Mouse (Mus musculus) layer of hippocampus, adult 2 months (tissue): Measurements from ENCODE around the gene Sox5. TPM values are rescaled to one million over a fixed set of nuclear protein-coding genes. Genes with fewer than 3 reads are reported as not detected.

Experiments
- DNase-seq, 2 experiments: peaks; one replicate each; pipeline ENCODE4 v3.0.0; 2022; ENCODE audit warnings: low spot score in 2 of 2
- H3K27ac ChIP-seq: fragments of 200-600 bp; 2 replicates; pipeline ENCODE4 v1.8.1; 2022
- H3K4me3 ChIP-seq: fragments of 200-600 bp; 2 replicates; pipeline ENCODE4 v1.8.1; 2022; ENCODE audit warnings: mild to moderate bottlenecking
- CTCF ChIP-seq: fragments of 200-600 bp; conservative IDR thresholded peaks from 2 replicates; pipeline ENCODE4 v1.8.1; 2022; ENCODE audit warnings: antibody characterized with exemption, mild to moderate bottlenecking, moderate library complexity
- total RNA-seq, 2 experiments: library from RNA; stranded (reverse); gene quantifications; 2 replicates each; pipeline ENCODE4 v1.2.3; 2021

The Sox5 gene
- total RNA-seq, 2 experiments from 2014 or later, result 36.8 to 42.0 TPM

DNA sequence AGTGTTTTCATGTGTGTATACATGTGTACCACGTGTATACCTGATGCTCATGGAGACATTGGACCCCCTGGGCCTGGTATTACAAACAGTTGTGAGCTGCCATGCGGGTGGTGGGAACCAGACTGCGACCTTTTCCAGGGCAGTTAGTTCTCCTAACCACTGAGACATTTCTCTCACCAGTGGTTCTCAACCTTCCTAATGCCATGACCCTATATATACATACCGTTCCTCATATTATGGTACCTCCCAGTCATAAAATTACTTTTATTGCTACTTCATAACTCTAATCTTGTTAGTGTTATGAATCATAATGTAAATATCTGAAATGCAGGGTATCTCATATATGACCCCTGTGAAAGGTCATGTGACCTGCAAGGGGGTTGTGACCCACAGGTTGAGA is 644.9 kb downstream of the Sox5 start:
- H3K27ac ChIP-seq, result no peak overlapping the region

DNA sequence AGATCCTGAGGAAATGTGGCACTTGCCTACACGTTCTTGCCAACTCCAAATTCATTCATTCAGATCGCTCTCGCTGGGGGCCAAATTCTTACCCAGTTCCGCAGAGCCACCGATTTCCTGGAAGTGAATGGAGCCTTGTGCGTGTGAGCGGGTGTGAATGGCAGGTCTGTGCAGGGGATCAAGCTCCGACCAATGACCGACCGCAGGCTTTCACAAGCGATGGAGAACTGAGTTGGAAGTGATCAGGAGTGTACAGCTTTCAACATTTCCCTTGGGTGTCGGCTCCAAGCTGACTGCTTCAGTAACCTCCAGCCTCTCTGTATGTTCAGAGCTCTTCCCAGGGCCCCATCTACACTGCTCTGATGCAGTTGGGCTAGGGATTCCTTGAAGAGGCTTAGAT is 651.9 kb downstream of the Sox5 start:
- no peak for TF ChIP-seq CTCF
- Histone ChIP-seq H3K27ac (no peak overlapping the region), H3K4me3 (no peak overlapping the region)
- DNase-seq, result no peak

More for the DNA sequence above, 644.9 kb downstream of the Sox5 start:
- DNase-seq, result no peak
- no peak for TF ChIP-seq CTCF
- H3K4me3 ChIP-seq, result no peak overlapping the region

GRCm38 (mm10) chr6:144119961-144120360 is 661.8 kb downstream of the Sox5 start:
- no peak overlapping the region for H3K4me3 ChIP-seq
- DNase-seq, result no peak
- no peak for TF ChIP-seq CTCF
- H3K27ac ChIP-seq, result no peak overlapping the region

DNA sequence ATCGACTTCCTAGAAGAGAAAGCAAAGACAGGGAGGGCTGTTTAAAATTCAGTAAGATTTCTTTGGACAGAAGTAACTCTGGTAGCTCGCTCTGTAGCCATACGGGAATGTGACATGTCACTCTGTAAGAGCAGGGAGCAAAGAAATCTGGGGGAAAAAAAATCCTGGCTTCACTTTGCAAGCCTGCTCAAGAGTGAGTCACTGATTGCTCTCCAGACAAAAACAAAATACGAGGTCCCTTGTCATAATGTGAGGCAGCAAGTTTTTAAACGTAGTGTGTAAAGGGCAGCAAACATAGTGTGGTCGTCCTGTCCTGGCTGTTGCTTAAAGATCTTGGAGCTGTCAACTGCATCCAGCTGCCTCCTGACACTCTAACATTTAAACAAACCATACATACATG is 665.1 kb downstream of the Sox5 start:
- DNase-seq, result no peak
- no peak for TF ChIP-seq CTCF

GRCm38 (mm10) chr6:144111561-144111960 is 670.2 kb downstream of the Sox5 start:
- H3K27ac ChIP-seq, result no peak overlapping the region
- no peak for DNase-seq
- H3K4me3 ChIP-seq, result no peak overlapping the region
- no peak for TF ChIP-seq CTCF

More for the DNA sequence above, 665.1 kb downstream of the Sox5 start:
- Histone ChIP-seq H3K27ac (no peak overlapping the region), H3K4me3 (no peak overlapping the region)

DNA sequence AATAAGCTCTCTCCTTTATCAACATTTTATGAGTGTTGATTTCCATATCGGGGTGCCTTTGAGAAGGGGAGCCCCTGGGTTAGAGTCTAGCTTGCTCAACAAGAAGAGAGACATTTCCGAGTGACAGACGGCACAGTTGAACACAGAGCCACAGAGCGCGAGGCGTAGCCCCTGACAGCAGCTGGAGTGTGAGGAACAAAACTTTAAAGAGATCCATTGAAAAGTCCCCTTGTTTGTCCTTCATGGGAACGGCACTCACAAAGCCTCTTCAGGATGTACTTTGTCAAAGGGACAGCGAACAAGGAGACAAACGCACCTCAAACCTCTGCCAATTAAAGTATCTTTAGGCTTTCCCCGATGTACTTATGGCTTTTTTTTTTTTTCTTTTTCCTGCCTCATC is 674.9 kb downstream of the Sox5 start:
- DNase-seq, result no peak
- H3K4me3 ChIP-seq, result no peak overlapping the region
- H3K27ac ChIP-seq, result no peak overlapping the region
- no peak for TF ChIP-seq CTCF

DNA sequence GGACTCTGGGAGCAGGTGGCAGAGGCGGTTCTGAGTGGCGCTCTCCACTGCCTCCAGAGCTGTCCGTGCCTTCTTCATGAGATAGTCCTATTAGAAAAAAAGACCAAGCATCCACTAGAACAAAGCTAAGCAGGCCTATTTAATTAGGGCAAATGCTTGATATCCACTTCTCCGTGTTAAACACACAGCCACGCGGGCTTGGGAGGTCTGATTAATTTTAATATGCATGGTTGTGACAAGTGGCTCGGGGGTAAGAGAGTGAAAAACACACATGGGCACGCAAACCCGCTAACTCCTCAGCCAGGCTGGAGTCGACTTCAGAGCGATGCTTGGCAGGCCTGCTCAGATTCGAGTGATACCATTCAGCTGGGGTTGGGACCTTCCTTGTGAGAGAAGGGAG is 676.1 kb downstream of the Sox5 start:
- Histone ChIP-seq H3K27ac (no peak overlapping the region), H3K4me3 (no peak overlapping the region)
- no peak for DNase-seq
- TF ChIP-seq CTCF, result no peak

- H3K4me3 ChIP-seq, result no peak overlapping the region
- no peak for TF ChIP-seq CTCF
- no peak for DNase-seq
- H3K27ac ChIP-seq, result no peak overlapping the region
Measured at GRCm38 (mm10) chr6:144103612-144104011, 678.2 kb downstream of the Sox5 start.

- H3K4me3 ChIP-seq, result no peak overlapping the region
Measured at GRCm38 (mm10) chr6:144100852-144101251, 680.9 kb downstream of the Sox5 start.

GRCm38 (mm10) chr6:144098119-144098518 is 683.7 kb downstream of the Sox5 start:
- H3K27ac ChIP-seq, result peak overlapping the region; percentile 43; the same call in 1 of the 2 replicates
- no peak overlapping the region for H3K4me3 ChIP-seq

More at GRCm38 (mm10) chr6:144100852-144101251, 680.9 kb downstream of the Sox5 start:
- TF ChIP-seq CTCF, result no peak
- DNase-seq, result no peak
- no peak overlapping the region for H3K27ac ChIP-seq

GRCm38 (mm10) chr6:144088256-144088655 is 693.5 kb downstream of the Sox5 start:
- H3K27ac ChIP-seq, result no peak overlapping the region
- DNase-seq, result no peak
- TF ChIP-seq CTCF, result no peak
- no peak overlapping the region for H3K4me3 ChIP-seq

More at GRCm38 (mm10) chr6:144098119-144098518, 683.7 kb downstream of the Sox5 start:
- no peak for TF ChIP-seq CTCF
- peak; percentile 31 to 61 for DNase-seq

GRCm38 (mm10) chr6:144086096-144086810 is 695.5 kb downstream of the Sox5 start:
- DNase-seq, result no peak
- no peak overlapping the region for H3K4me3 ChIP-seq
- H3K27ac ChIP-seq, result no peak overlapping the region
- TF ChIP-seq CTCF, result no peak

- Histone ChIP-seq H3K4me3 (no peak overlapping the region), H3K27ac (no peak overlapping the region)
- DNase-seq, result no peak
- TF ChIP-seq CTCF, result no peak
Measured at GRCm38 (mm10) chr6:144082297-144082696, 699.5 kb downstream of the Sox5 start.

DNA sequence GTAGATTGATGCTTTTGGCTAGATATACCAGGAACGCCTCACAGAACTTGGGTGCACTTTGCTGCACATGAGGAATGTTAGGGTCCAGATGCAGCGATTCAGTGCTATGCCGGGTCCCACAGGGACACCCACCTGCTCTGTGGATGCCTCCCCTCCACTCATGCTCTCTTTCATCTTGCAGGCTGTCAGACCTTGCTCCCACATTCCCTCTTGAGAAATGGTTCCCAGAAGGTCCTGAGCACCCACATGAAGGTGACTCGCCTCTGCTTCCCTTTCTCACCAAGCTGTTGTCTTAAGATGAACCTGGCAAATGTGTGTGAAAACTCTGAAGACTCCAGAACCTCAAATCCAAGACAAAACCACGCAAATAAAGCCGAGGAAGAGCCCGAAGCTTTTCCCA is 704.0 kb downstream of the Sox5 start:
- no peak for TF ChIP-seq CTCF

More for the DNA sequence above, 704.0 kb downstream of the Sox5 start:
- Histone ChIP-seq H3K4me3 (no peak overlapping the region), H3K27ac (no peak overlapping the region)
- no peak for DNase-seq
